Mouse (Mus musculus) forebrain, embryonic 14.5 days (tissue): ENCODE data around the gene Ring1. TPM values are rescaled to one million over a fixed set of nuclear protein-coding genes. Genes with fewer than 3 reads are reported as not detected.

Source experiments
- ATAC-seq: fragments of 200-750 bp; cut with Nextera tagmentation; 2 replicates; pipeline ENCODE4 v1.8.0; 2017; ENCODE audit warnings: mild to moderate bottlenecking, moderate library complexity
- DNase-seq: peaks from one replicate; pipeline ENCODE4 v3.0.0-alpha.2; 2015; ENCODE audit warnings: low spot score
- H3K27ac ChIP-seq: fragments of 300-500 bp; sonication (generic); 2 replicates; pipeline ENCODE4 v1.5.1; 2014; ENCODE audit warnings: low read depth, mild to moderate bottlenecking, control low read depth, low read length, moderate library complexity
- H3K27me3 ChIP-seq: fragments of 300-500 bp; sonication (generic); replicated peaks from 2 replicates; pipeline ENCODE4 v1.6.1; 2014; ENCODE audit warnings: low read length, control low read depth, mixed read lengths; ENCODE audit not compliant: control insufficient read depth, insufficient read depth
- H3K36me3 ChIP-seq: fragments of 300-500 bp; sonication (generic); 2 replicates; pipeline ENCODE4 v1.6.1; 2014; ENCODE audit warnings: low read length, control low read depth; ENCODE audit not compliant: control insufficient read depth, insufficient read depth
- H3K4me1 ChIP-seq: fragments of 300-500 bp; sonication (generic); 2 replicates; pipeline ENCODE4 v1.6.1; 2014; ENCODE audit warnings: antibody characterized with exemption, low read length, control low read depth; ENCODE audit not compliant: control insufficient read depth, insufficient read depth
- H3K4me2 ChIP-seq: fragments of 300-500 bp; sonication (generic); 2 replicates; pipeline ENCODE4 v1.6.1; 2014; ENCODE audit warnings: mild to moderate bottlenecking, control low read depth, low read length
- H3K4me3 ChIP-seq: fragments of 300-500 bp; sonication (generic); 2 replicates; pipeline ENCODE4 v1.5.1; 2014; ENCODE audit warnings: low read depth, low read length, control low read depth
- H3K9ac ChIP-seq: fragments of 300-500 bp; sonication (generic); 2 replicates; pipeline ENCODE4 v1.6.1; 2014; ENCODE audit warnings: mild to moderate bottlenecking, low read length, control low read depth, moderate library complexity
- H3K9me3 ChIP-seq: fragments of 300-500 bp; sonication (generic); replicated peaks from 2 replicates; pipeline ENCODE4 v1.6.1; 2016; ENCODE audit warnings: low read length, control low read depth, mixed read lengths; ENCODE audit not compliant: control insufficient read depth
- WGBS: fragments of 180-500 bp; shearing (Covaris S2); extraction: QIAGEN DNeasy Blood & Tissue Kit; methylation state at CpG from one replicate; pipeline ENCODE4 v1.1.7; 2014; 5-methylcytosine and 5-hydroxymethylcytosine counted together
- polyA plus RNA-seq: library from polyadenylated mRNA; unstranded; fragments of >200 nt; fragmentation: Nextera tagmentation; extraction: Ambion mirVana; gene quantifications from 2 replicates; pipeline ENCODE4 v1.2.1, GENCODE M21; 2014

The Ring1 gene
- polyA plus RNA-seq, 1 experiment from 2014 or later, result 6.7 TPM

DNA sequence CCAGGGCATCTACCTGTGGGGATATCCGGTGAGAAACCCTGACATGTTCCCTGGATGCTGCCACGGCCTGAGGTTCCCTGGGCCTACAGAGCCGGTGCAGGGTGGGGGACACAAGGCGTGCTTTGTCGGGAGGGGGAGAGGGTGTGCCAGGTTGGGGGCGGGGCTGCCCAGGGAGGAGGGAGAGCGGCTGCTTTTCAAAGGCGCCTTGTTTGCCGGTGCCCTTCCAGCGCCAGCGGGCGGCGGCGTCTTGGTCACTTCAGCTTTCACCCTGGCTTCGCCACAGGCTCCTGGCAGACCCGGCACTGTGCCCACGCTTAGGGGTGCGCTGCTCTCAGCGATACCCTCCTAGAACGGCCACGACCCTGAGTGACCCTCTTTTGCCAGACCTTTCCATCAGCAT lies 14.0 kb upstream of the Ring1 start:
- peak; percentile 63 for DNase-seq
- peak overlapping the region; percentile 14; the same call in 1 of the 2 replicates for H3K27ac ChIP-seq
- no peaks in the 10 kb centered on the region for H3K9me3 ChIP-seq
- H3K36me3 ChIP-seq, result peaks cover 42% of the 10 kb centered on the region
- 4% methylated on average over 21 of the region's 21 CpGs for WGBS
- no peaks in the 10 kb centered on the region for H3K27me3 ChIP-seq
- H3K4me3 ChIP-seq, result peak overlapping the region; percentile 29
- peak overlapping the region; percentile 62 for H3K4me2 ChIP-seq
- peak; percentile 58 for ATAC-seq
- H3K4me1 ChIP-seq, result peaks cover 17% of the 10 kb centered on the region
- peak overlapping the region; percentile 57 for H3K9ac ChIP-seq

DNA sequence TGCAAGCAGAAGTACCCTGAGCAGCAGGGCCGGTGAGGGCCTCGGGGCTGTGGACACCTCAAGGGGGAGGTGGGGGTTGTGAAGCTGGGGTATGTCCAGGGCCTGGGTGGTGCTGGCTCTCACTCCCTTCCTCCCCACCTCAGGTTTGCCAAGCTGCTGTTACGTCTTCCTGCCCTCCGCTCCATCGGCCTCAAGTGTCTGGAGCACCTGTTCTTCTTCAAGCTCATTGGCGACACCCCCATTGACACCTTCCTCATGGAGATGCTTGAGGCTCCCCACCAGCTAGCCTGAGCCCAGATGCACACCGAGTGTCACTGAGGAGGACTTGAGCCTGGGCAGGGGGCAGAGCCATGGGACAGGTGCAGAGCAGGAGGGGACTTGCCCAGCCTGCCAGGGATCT lies 12.8 kb upstream of the Ring1 start:
- Histone ChIP-seq H3K9me3 (no peaks in the 10 kb centered on the region), H3K4me3 (no peak overlapping the region), H3K4me2 (no peak overlapping the region), H3K9ac (no peak overlapping the region), H3K27ac (no peak overlapping the region), H3K27me3 (no peaks in the 10 kb centered on the region), H3K4me1 (peaks cover 25% of the 10 kb centered on the region), H3K36me3 (peaks cover 42% of the 10 kb centered on the region)
- no peak for DNase-seq
- WGBS, result 90% methylated on average over 7 of the region's 7 CpGs
- ATAC-seq, result no peak

DNA sequence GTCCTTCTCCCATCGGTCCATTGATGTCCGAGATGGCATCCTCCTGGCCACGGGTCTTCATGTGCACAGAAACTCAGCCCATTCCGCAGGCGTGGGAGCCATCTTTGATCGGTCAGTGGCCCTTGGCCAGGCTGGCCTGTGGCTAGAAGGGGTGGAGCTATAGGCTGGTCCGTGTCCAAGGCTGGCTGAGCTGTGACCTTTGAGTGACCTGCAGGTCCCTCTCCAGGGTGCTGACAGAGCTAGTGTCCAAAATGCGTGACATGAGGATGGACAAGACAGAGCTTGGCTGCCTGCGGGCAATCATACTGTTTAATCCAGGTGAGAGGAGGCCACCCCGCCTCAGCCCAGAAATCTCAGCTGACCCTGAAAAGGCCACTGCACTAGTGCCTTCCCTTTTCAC lies 12.2 kb upstream of the Ring1 start:
- no peak for DNase-seq
- no peak overlapping the region for H3K27ac ChIP-seq
- H3K9me3 ChIP-seq, result no peaks in the 10 kb centered on the region
- ATAC-seq, result no peak
- no peak overlapping the region for H3K9ac ChIP-seq
- H3K4me1 ChIP-seq, result peaks cover 25% of the 10 kb centered on the region
- no peaks in the 10 kb centered on the region for H3K27me3 ChIP-seq
- 86% methylated on average over 10 of the region's 10 CpGs for whole genome bisulfite sequencing
- H3K4me3 ChIP-seq, result no peak overlapping the region
- peaks cover 42% of the 10 kb centered on the region for H3K36me3 ChIP-seq
- no peak overlapping the region for H3K4me2 ChIP-seq

DNA sequence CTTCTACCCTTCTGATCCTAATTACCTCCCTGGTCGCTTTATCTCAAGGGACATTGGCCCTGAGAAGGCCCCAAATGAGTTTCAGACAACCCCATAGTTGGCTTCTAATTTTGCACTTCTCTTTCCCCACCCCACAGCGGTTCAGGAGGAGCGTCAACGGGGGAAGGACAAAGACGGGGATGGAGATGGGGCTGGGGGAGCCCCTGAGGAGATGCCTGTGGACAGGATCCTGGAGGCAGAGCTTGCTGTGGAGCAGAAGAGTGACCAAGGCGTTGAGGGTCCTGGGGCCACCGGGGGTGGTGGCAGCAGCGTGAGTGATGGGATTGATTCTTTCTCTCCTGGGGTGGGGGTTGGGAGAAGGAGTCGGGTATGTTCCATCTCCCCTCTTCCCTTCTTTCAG lies 11.0 kb upstream of the Ring1 start:
- ATAC-seq (no peak), DNase-seq (no peak)
- Histone ChIP-seq H3K4me3 (no peak overlapping the region), H3K9ac (no peak overlapping the region), H3K27me3 (no peaks in the 10 kb centered on the region), H3K9me3 (no peaks in the 10 kb centered on the region), H3K36me3 (peaks cover 42% of the 10 kb centered on the region), H3K27ac (no peak overlapping the region), H3K4me1 (peaks cover 30% of the 10 kb centered on the region), H3K4me2 (no peak overlapping the region)
- 90% methylated on average over 9 of the region's 9 CpGs for WGBS

DNA sequence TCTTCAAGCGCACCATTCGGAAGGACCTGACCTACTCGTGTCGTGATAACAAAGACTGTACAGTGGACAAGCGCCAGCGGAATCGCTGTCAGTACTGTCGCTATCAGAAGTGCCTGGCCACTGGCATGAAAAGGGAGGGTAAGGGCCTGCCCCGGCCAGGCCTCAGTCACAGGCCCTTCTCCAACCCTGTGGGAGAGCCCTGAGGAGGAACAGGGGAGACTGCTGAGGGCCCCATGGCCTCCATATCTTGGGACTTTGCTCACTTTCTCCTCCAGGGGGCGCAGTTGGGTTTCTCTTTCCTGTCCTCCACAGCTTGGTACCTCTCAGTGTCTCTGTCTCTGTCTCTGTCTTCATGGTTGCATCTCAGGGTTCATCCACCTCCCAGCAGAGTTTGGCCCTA lies 9.6 kb upstream of the Ring1 start:
- ATAC-seq (no peak), DNase-seq (peak; percentile 51)
- H3K4me3 ChIP-seq, result no peak overlapping the region

DNA sequence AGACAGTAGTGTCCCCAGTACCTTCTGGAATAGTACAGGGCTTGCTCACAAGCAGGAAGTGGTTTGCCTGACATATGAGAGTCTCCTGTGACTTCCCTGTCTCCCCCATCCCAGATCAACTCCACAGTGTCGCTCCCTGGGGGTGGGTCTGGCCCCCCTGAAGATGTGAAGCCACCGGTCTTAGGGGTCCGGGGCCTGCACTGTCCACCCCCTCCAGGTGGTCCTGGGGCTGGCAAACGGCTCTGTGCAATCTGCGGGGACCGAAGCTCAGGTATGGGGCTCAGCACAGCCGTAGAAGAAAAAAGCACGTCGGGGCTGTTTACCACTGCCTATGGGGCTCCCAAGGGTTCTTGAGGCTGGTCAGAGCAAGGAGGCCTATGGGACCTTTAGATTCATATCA lies 9.0 kb upstream of the Ring1 start:
- H3K4me2 ChIP-seq, result no peak overlapping the region
- peaks cover 61% of the 10 kb centered on the region for H3K36me3 ChIP-seq
- no peaks in the 10 kb centered on the region for H3K9me3 ChIP-seq
- H3K27ac ChIP-seq, result no peak overlapping the region
- 0 out of 2 replicates have a peak overlapping the region, but pooled peaks have one; percentile 86 for H3K4me3 ChIP-seq
- DNase-seq, result no peak
- ATAC-seq, result no peak
- 88% methylated on average over 9 of the region's 9 CpGs for WGBS
- no peak overlapping the region; the same call in 1 of the 2 replicates for H3K9ac ChIP-seq
- H3K27me3 ChIP-seq, result no peaks in the 10 kb centered on the region
- peaks cover 28% of the 10 kb centered on the region for H3K4me1 ChIP-seq

More for the DNA sequence above, 9.6 kb upstream of the Ring1 start:
- Histone ChIP-seq H3K9me3 (no peaks in the 10 kb centered on the region), H3K27me3 (no peaks in the 10 kb centered on the region), H3K27ac (no peak overlapping the region), H3K9ac (no peak overlapping the region; the same call in 1 of the 2 replicates), H3K4me1 (peaks cover 30% of the 10 kb centered on the region), H3K36me3 (peaks cover 55% of the 10 kb centered on the region), H3K4me2 (no peak overlapping the region)
- WGBS, result 74% methylated on average over 10 of the region's 10 CpGs

DNA sequence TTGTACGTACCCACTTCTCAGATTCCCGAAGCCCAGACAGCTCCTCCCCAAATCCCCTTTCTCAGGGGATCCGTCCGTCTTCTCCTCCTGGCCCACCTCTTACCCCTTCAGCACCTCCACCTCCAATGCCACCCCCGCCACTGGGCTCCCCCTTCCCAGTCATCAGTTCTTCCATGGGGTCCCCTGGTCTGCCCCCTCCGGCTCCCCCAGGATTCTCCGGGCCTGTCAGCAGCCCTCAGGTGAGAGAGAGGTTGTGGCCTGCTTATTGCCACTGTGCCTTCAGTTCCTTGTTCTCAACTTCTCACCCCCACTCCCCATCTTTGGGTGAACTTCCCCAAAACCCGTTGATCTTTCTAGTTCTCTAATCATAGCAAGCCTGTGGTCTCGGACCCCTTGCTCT lies 8.3 kb upstream of the Ring1 start:
- no peaks in the 10 kb centered on the region for H3K9me3 ChIP-seq
- H3K4me3 ChIP-seq, result peak overlapping the region; percentile 86
- DNase-seq (no peak), ATAC-seq (no peak)
- peaks cover 28% of the 10 kb centered on the region for H3K4me1 ChIP-seq
- no peaks in the 10 kb centered on the region for H3K27me3 ChIP-seq
- H3K27ac ChIP-seq, result no peak overlapping the region
- peak overlapping the region; percentile 90 for H3K9ac ChIP-seq
- H3K36me3 ChIP-seq, result peaks cover 61% of the 10 kb centered on the region
- 62% methylated on average over 9 of the region's 9 CpGs for WGBS
- peak overlapping the region; percentile 97 for H3K4me2 ChIP-seq

DNA sequence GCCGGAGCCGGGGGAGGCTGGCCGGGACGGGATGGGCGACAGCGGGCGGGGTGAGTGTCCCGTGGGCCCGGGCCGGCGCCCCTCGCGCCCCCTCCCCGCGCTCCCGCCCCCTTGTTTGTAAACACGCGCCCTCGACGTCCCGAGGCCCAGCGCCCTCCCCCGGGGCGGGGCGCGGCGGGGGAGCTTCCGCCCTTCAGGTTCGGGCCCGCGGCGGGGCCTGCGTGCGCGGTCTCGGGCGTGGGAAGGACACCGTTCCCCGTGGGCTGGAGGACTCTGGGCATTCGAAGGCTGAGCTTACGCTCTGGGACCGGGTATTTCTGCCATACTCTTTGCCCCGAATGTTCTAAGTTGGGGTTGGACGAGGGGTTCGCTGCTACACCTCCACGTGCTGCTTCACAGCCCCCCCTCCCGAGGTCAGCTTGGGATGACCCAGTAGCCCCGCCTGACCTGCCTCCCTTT lies 7.7 kb upstream of the Ring1 start:
- Histone ChIP-seq H3K9me3 (no peaks in the 10 kb centered on the region), H3K36me3 (peaks cover 55% of the 10 kb centered on the region), H3K4me1 (peaks cover 28% of the 10 kb centered on the region), H3K27ac (peak overlapping the region; percentile 96), H3K4me2 (peak overlapping the region; percentile 97), H3K9ac (peak overlapping the region; percentile 90), H3K4me3 (peak overlapping the region; percentile 86), H3K27me3 (no peaks in the 10 kb centered on the region)
- no peak; the same call in 1 of the 2 replicates for ATAC-seq
- under 1% methylated on average over 23 of the region's 48 CpGs for WGBS
- peak; percentile 44 for DNase-seq

DNA sequence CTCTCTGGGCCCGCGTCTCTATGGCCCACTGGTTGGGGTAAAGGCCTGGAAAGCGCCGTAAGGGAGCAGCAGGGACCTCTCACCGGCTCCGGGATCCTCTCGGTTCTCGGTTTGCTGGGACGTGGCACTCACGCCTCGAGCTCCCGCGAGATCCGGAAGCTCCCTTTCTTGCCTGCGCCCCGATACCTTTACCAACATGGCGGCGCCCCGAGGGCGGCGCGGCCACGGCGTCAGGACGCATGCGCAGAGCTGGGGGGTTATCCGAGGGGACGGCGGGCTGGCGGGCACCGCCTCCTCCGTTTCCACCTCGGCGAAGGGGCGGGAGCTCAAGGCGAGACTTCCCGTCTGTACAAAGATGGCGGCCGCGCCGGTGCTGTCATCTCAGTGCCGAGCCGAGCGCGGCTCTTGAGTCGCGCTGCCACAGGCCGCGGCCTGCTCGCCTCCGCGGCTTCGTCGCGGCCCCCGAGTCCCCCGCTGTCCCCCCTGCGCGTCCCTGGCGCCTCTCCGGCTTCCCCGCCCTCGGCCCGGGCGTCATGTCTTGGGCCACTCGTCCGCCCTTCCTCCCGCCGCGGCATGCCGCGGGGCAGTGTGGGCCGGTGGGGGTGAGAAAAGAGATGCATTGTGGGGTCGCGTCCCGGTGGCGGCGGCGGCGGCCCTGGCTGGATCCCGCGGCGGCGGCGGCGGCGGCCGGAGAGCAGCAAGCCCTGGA lies 7.1 kb upstream of the Ring1 start, which contains the start of the genes Slc39a7 and Rxrb:
Gene Slc39a7 (minus strand): TSS at position 218 of the 709 bp plus-strand sequence.
Gene Rxrb (plus strand): TSS at position 348 of the 709 bp plus-strand sequence.
- Histone ChIP-seq H3K27me3 (no peaks in the 10 kb centered on the region), H3K9me3 (no peaks in the 10 kb centered on the region), H3K4me1 (peaks cover 33% of the 10 kb centered on the region), H3K4me2 (peak within 1 kb of the TSS; percentile 97), H3K4me3 (peak within 1 kb of the TSS; percentile 86), H3K9ac (peak within 1 kb of the TSS; percentile 90), H3K27ac (peak within 1 kb of the TSS; percentile 96), H3K36me3 (peaks cover 49% of the 10 kb centered on the region)
- under 1% methylated on average over 53 of the region's 88 CpGs for WGBS
- ATAC-seq, result peak; percentile 79
- DNase-seq, result peak; percentile 98
